Mouse (Mus musculus) adrenal gland, adult 18-20 months (tissue): ENCODE data around the gene Racgap1. TPM values are rescaled to one million over a fixed set of nuclear protein-coding genes. Genes with fewer than 3 reads are reported as not detected.
A peak's percentile ranks its signal among the peaks of the same experiment; 100 is the strongest.

Source experiments
- DNase-seq, 2 experiments: peaks; one replicate each; pipeline ENCODE4 v3.0.0; 2021 to 2022; ENCODE audit warnings: low spot score in 2 of 2
- long read RNA-seq, 2 experiments: library from polyadenylated mRNA; stranded (forward); transcript quantifications; one replicate each; pipeline ENCODE4 v2.0.0; 2021
- total RNA-seq, 2 experiments: library from RNA; stranded (reverse); gene quantifications; 1 replicate in 1 of 2; 2 replicates in 1 of 2; pipeline ENCODE4 v1.2.3; 2021

The Racgap1 gene
- total RNA-seq = 1 to 10 TPM; 3.1 to 3.3 TPM
- long read RNA-seq, experiment 1, partial matches to known transcripts = 0 of 2 reads
- long read RNA-seq, experiment 1, other reads (novel, unspliced or antisense) = 0 of 2 reads
- long read RNA-seq, experiment 2, partial matches to known transcripts = 1 of 5 reads
- long read RNA-seq, experiment 2, other reads (novel, unspliced or antisense) = 0 of 5 reads

- DNase-seq = peak; percentile 93 to 94
Measured at GRCm38 (mm10) chr15:99651163-99651872, at the start of gene Racgap1. Racgap1 (minus strand) TSS chr15:99651656.

- no peak for DNase-seq
Measured at GRCm38 (mm10) chr15:99700219-99701106, 49.0 kb upstream of the Racgap1 start.

GRCm38 (mm10) chr15:99699715-99700114 is 48.3 kb upstream of the Racgap1 start:
- peak in 1 of 2 experiments; percentile 32 for DNase-seq

GRCm38 (mm10) chr15:99698533-99699085 is 47.2 kb upstream of the Racgap1 start:
- no peak for DNase-seq

GRCm38 (mm10) chr15:99697309-99697708 is 45.9 kb upstream of the Racgap1 start:
- DNase-seq = no peak

GRCm38 (mm10) chr15:99691976-99692375 is 40.5 kb upstream of the Racgap1 start:
- DNase-seq = no peak

GRCm38 (mm10) chr15:99690924-99691323 is 39.5 kb upstream of the Racgap1 start:
- no peak for DNase-seq

- no peak for DNase-seq
Measured at GRCm38 (mm10) chr15:99688712-99689111, 37.3 kb upstream of the Racgap1 start.

- DNase-seq = no peak
Measured at GRCm38 (mm10) chr15:99684156-99684555, 32.7 kb upstream of the Racgap1 start.

GRCm38 (mm10) chr15:99682880-99683279 is 31.4 kb upstream of the Racgap1 start:
- DNase-seq = no peak

- DNase-seq = no peak
Measured at GRCm38 (mm10) chr15:99679008-99679407, 27.6 kb upstream of the Racgap1 start.

GRCm38 (mm10) chr15:99678063-99678800 is 26.8 kb upstream of the Racgap1 start:
- peak in 1 of 2 experiments; percentile 63 for DNase-seq

GRCm38 (mm10) chr15:99677089-99677488 is 25.6 kb upstream of the Racgap1 start:
- no peak for DNase-seq

- DNase-seq = no peak
Measured at GRCm38 (mm10) chr15:99674866-99675265, 23.4 kb upstream of the Racgap1 start.

- no peak for DNase-seq
Measured at GRCm38 (mm10) chr15:99671783-99672182, 20.3 kb upstream of the Racgap1 start.

GRCm38 (mm10) chr15:99670964-99671670 is 19.7 kb upstream of the Racgap1 start:
- no peak for DNase-seq

- DNase-seq = peak; percentile 63 to 68
Measured at GRCm38 (mm10) chr15:99670154-99670821, 18.8 kb upstream of the Racgap1 start, which contains the start of gene Asic1. Asic1 (plus strand) TSS chr15:99670368.

- DNase-seq = no peak
Measured at GRCm38 (mm10) chr15:99669392-99669791, 17.9 kb upstream of the Racgap1 start.

- DNase-seq = peak; percentile 73 to 79
Measured at GRCm38 (mm10) chr15:99668881-99669280, 17.4 kb upstream of the Racgap1 start.
